Mouse (Mus musculus) neural tube, embryonic 13.5 days (tissue): ENCODE data around the gene Zkscan17. TPM values are rescaled to one million over a fixed set of nuclear protein-coding genes. Genes with fewer than 3 reads are reported as not detected.

ENCODE experiments used
- ATAC-seq: fragments of 200-750 bp; cut with Nextera tagmentation; 2 replicates; pipeline ENCODE4 v1.8.0; 2017; ENCODE audit warnings: low read depth, mild to moderate bottlenecking, moderate TSS enrichment, moderate library complexity
- H3K27ac ChIP-seq: fragments of 300-500 bp; sonication (generic); replicated peaks from 2 replicates; pipeline ENCODE4 v1.5.1; 2015; ENCODE audit warnings: moderate library complexity, mild to moderate bottlenecking, inconsistent platforms
- H3K27me3 ChIP-seq: fragments of 300-500 bp; sonication (generic); 2 replicates; pipeline ENCODE4 v1.6.1; 2015; ENCODE audit warnings: mild to moderate bottlenecking, inconsistent platforms
- H3K36me3 ChIP-seq: fragments of 300-500 bp; sonication (generic); 2 replicates; pipeline ENCODE4 v1.6.1; 2015; ENCODE audit warnings: mild to moderate bottlenecking, inconsistent platforms
- H3K4me1 ChIP-seq: fragments of 300-500 bp; sonication (generic); replicated peaks from 2 replicates; pipeline ENCODE4 v1.6.1; 2015; ENCODE audit warnings: inconsistent platforms
- H3K4me2 ChIP-seq: fragments of 300-500 bp; sonication (generic); 2 replicates; pipeline ENCODE4 v1.6.1; 2015; ENCODE audit warnings: inconsistent platforms, mild to moderate bottlenecking, moderate library complexity
- H3K4me3 ChIP-seq: fragments of 300-500 bp; sonication (generic); 2 replicates; pipeline ENCODE4 v1.5.1; 2015; ENCODE audit warnings: mild to moderate bottlenecking, inconsistent platforms
- H3K9ac ChIP-seq: fragments of 300-500 bp; sonication (generic); 2 replicates; pipeline ENCODE4 v1.6.1; 2015; ENCODE audit warnings: moderate library complexity, mild to moderate bottlenecking, inconsistent platforms
- H3K9me3 ChIP-seq: fragments of 300-500 bp; sonication (generic); 2 replicates; pipeline ENCODE4 v1.6.1; 2016; ENCODE audit warnings: inconsistent platforms
- WGBS: fragments of 180-500 bp; shearing (Covaris S2); methylation state at CpG from one replicate; pipeline ENCODE4 v1.1.7; 2015; 5-methylcytosine and 5-hydroxymethylcytosine counted together
- polyA plus RNA-seq: library from polyadenylated mRNA; unstranded; fragments of >200 nt; fragmentation: Nextera tagmentation; extraction: Ambion mirVana; gene quantifications from 2 replicates; pipeline ENCODE4 v1.2.1, GENCODE M21; 2015

Zkscan17 gene
- polyA plus RNA-seq, 1 experiment from 2014 or later, result 13.6 TPM

DNA sequence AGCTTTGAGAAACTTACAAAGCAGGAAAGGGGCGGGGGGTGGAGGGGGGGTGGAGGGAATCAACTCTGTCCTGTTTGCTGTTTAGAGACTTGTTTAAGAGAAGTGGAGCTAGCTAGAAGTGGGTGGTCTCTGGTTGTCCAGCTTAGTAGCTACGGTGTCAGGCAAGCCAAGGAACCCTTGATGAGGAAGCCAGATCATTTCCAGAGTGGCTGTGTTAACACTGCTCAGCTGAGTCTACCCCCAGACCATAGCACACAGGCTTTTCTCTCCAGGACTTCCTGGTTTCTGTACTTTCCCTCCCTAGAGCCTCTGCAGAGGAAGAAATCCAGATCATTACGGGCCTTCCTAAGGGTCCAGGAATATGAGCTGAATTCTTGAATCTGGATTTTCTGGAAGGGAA, 11.8 kb downstream of the Zkscan17 start:
- Histone ChIP-seq H3K36me3 (peaks cover 16% of the 10 kb centered on the region), H3K4me1 (0 out of 2 replicates have a peak, but pooled peaks cover 7% of the 10 kb centered on the region), H3K9me3 (no peaks in the 10 kb centered on the region), H3K27ac (no peak overlapping the region), H3K9ac (no peak overlapping the region), H3K27me3 (no peaks in the 10 kb centered on the region), H3K4me3 (no peak overlapping the region), H3K4me2 (no peak overlapping the region)
- no peak for ATAC-seq
- WGBS, result 78% methylated on average over 3 of the region's 3 CpGs

DNA sequence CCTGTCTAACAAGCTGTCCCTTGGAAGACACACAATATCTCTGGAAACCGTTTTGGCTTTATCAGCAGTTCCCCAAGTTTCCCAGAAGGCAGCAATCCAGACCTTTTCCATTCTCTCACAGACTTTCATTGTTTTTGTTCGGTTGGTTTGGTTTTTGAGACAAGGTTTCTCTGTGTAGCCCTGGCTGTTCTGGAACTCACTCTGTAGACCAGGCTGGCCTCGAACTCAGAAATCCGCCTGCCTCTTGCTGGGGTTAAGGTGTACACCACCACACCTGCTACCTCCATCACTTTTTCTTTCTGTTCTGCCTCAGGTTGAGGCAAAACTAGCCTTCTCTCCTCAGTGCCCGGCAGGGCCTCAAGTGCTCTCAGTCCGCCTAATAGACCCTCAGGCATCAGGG, 12.2 kb downstream of the Zkscan17 start:
- Histone ChIP-seq H3K9ac (no peak overlapping the region), H3K4me3 (no peak overlapping the region), H3K4me1 (0 out of 2 replicates have a peak, but pooled peaks cover 3% of the 10 kb centered on the region), H3K27ac (no peak overlapping the region), H3K9me3 (no peaks in the 10 kb centered on the region), H3K36me3 (peaks cover 20% of the 10 kb centered on the region), H3K27me3 (no peaks in the 10 kb centered on the region), H3K4me2 (no peak overlapping the region)
- ATAC-seq, result no peak
- 70% methylated on average over 6 of the region's 6 CpGs for WGBS

GRCm38 (mm10) chr11:59513556-59513955, 13.0 kb downstream of the Zkscan17 start:
- Histone ChIP-seq H3K4me2 (no peak overlapping the region), H3K4me1 (0 out of 2 replicates have a peak, but pooled peaks cover 4% of the 10 kb centered on the region), H3K27ac (no peak overlapping the region), H3K36me3 (peaks cover 20% of the 10 kb centered on the region), H3K9me3 (no peaks in the 10 kb centered on the region), H3K27me3 (no peaks in the 10 kb centered on the region), H3K4me3 (no peak overlapping the region), H3K9ac (no peak overlapping the region)
- WGBS, result 88% methylated on average over 3 of the region's 3 CpGs
- ATAC-seq, result no peak; the same call in 1 of the 2 replicates

- H3K27ac ChIP-seq, result no peak overlapping the region
- no peaks in the 10 kb centered on the region for H3K27me3 ChIP-seq
- no peaks in the 10 kb centered on the region for H3K9me3 ChIP-seq
- ATAC-seq, result no peak
- peaks cover 20% of the 10 kb centered on the region for H3K36me3 ChIP-seq
- WGBS, result 94% methylated on average over 10 of the region's 10 CpGs
- H3K4me1 ChIP-seq, result peaks cover 9% of the 10 kb centered on the region
- no peak overlapping the region for H3K4me2 ChIP-seq
- H3K9ac ChIP-seq, result no peak overlapping the region
- no peak overlapping the region for H3K4me3 ChIP-seq
Observed at GRCm38 (mm10) chr11:59512733-59513132, 13.8 kb downstream of the Zkscan17 start.

GRCm38 (mm10) chr11:59511558-59511957, 15.0 kb downstream of the Zkscan17 start:
- 24% methylated on average over 1 of the region's 1 CpGs for WGBS

GRCm38 (mm10) chr11:59506713-59507074, 19.9 kb downstream of the Zkscan17 start:
- no peaks in the 10 kb centered on the region for H3K27me3 ChIP-seq
- H3K4me3 ChIP-seq, result peak overlapping the region; percentile 52
- peak; percentile 55 for ATAC-seq
- peaks cover 29% of the 10 kb centered on the region for H3K4me1 ChIP-seq
- H3K36me3 ChIP-seq, result peaks cover 46% of the 10 kb centered on the region
- H3K4me2 ChIP-seq, result peak overlapping the region; percentile 90
- peak overlapping the region; percentile 82 for H3K9ac ChIP-seq
- 0% methylated on average over 14 of the region's 14 CpGs for WGBS
- peak overlapping the region; percentile 94 for H3K27ac ChIP-seq
- H3K9me3 ChIP-seq, result no peaks in the 10 kb centered on the region

More at GRCm38 (mm10) chr11:59511558-59511957, 15.0 kb downstream of the Zkscan17 start:
- H3K36me3 ChIP-seq, result peaks cover 20% of the 10 kb centered on the region
- H3K4me1 ChIP-seq, result peaks cover 20% of the 10 kb centered on the region
- ATAC-seq, result no peak
- no peaks in the 10 kb centered on the region for H3K27me3 ChIP-seq
- H3K9me3 ChIP-seq, result no peaks in the 10 kb centered on the region
- no peak overlapping the region for H3K9ac ChIP-seq
- H3K4me2 ChIP-seq, result no peak overlapping the region
- H3K27ac ChIP-seq, result no peak overlapping the region
- no peak overlapping the region for H3K4me3 ChIP-seq

- Histone ChIP-seq H3K27me3 (no peaks in the 10 kb centered on the region), H3K36me3 (peaks cover 46% of the 10 kb centered on the region), H3K4me3 (peak overlapping the region; percentile 52), H3K4me2 (peak overlapping the region; percentile 90), H3K27ac (peak overlapping the region; percentile 94), H3K4me1 (peaks cover 29% of the 10 kb centered on the region), H3K9me3 (no peaks in the 10 kb centered on the region), H3K9ac (peak overlapping the region; percentile 82)
- peak; percentile 88 for ATAC-seq
- under 1% methylated on average over 61 of the region's 71 CpGs for WGBS
Observed at GRCm38 (mm10) chr11:59505839-59506712, 20.5 kb downstream of the Zkscan17 start.

DNA sequence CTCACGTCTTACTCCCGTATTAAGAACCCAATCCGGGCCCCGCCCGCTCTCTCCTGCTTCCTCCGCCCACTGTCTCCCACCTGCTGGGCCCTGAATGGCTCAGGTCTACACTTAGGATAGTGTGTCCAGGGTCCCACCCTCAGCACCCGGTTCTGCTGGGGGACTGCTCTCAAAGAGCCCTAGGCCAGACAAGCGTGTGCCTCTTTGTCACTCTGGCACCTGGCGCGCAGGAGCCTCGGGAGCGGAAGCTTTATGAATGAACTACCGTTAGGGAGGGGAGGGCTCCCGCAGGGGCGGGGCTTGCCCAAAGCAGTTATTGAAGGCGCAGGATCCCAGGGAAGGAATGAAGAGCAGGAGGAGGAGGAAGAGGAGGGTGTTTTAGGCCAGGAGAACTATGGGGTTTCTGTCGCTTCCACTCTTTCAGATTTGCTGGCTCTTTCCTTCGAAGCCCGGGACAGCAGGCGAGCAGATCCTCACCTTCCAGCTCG, 21.2 kb downstream of the Zkscan17 start:
- H3K4me1 ChIP-seq, result peaks cover 29% of the 10 kb centered on the region
- H3K9me3 ChIP-seq, result no peaks in the 10 kb centered on the region
- H3K27me3 ChIP-seq, result no peaks in the 10 kb centered on the region
- peak overlapping the region; percentile 90 for H3K4me2 ChIP-seq
- H3K36me3 ChIP-seq, result peaks cover 46% of the 10 kb centered on the region
- peak overlapping the region; percentile 82 for H3K9ac ChIP-seq
- peak overlapping the region; percentile 94 for H3K27ac ChIP-seq
- H3K4me3 ChIP-seq, result peak overlapping the region; percentile 52
- ATAC-seq, result peak; percentile 57
- under 1% methylated on average over 21 of the region's 21 CpGs for WGBS

- 91% methylated on average over 5 of the region's 5 CpGs for WGBS
Observed at GRCm38 (mm10) chr11:59501978-59502700, 24.4 kb downstream of the Zkscan17 start.

DNA sequence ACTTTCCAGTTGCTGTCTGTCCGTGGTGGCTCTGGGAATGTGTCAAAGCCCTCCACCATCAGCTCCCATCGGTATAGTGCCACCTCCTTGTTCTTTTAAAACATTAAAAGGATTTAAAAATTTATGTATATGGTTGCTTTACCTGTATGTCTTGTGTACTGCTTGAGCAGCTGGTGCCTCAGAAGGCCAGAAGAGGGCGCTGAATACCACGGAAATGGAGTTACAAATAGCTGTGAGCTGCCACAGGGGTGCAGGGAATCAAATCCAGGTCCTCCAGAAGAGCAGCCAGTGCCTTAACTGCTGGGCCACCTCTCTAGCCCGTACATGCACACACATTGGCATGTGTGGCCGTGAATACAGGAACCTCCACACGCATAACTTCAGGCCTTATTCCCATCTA, 28.8 kb downstream of the Zkscan17 start:
- H3K4me2 ChIP-seq, result no peak overlapping the region
- H3K4me3 ChIP-seq, result no peak overlapping the region
- H3K27ac ChIP-seq, result no peak overlapping the region
- H3K9me3 ChIP-seq, result 0 out of 2 replicates have a peak, but pooled peaks cover 3% of the 10 kb centered on the region
- 94% methylated on average over 7 of the region's 7 CpGs for WGBS
- no peak overlapping the region for H3K9ac ChIP-seq
- ATAC-seq, result no peak
- H3K27me3 ChIP-seq, result no peaks in the 10 kb centered on the region
- peaks cover 99% of the 10 kb centered on the region for H3K36me3 ChIP-seq
- H3K4me1 ChIP-seq, result no peaks in the 10 kb centered on the region; the same call in 1 of the 2 replicates

More at GRCm38 (mm10) chr11:59501978-59502700, 24.4 kb downstream of the Zkscan17 start:
- ATAC-seq, result no peak
- no peak overlapping the region for H3K4me3 ChIP-seq
- no peak overlapping the region for H3K4me2 ChIP-seq
- no peaks in the 10 kb centered on the region for H3K27me3 ChIP-seq
- H3K27ac ChIP-seq, result no peak overlapping the region
- H3K9ac ChIP-seq, result no peak overlapping the region
- 0 out of 2 replicates have a peak, but pooled peaks cover 3% of the 10 kb centered on the region for H3K9me3 ChIP-seq
- peaks cover 71% of the 10 kb centered on the region for H3K36me3 ChIP-seq
- peaks cover 15% of the 10 kb centered on the region for H3K4me1 ChIP-seq

DNA sequence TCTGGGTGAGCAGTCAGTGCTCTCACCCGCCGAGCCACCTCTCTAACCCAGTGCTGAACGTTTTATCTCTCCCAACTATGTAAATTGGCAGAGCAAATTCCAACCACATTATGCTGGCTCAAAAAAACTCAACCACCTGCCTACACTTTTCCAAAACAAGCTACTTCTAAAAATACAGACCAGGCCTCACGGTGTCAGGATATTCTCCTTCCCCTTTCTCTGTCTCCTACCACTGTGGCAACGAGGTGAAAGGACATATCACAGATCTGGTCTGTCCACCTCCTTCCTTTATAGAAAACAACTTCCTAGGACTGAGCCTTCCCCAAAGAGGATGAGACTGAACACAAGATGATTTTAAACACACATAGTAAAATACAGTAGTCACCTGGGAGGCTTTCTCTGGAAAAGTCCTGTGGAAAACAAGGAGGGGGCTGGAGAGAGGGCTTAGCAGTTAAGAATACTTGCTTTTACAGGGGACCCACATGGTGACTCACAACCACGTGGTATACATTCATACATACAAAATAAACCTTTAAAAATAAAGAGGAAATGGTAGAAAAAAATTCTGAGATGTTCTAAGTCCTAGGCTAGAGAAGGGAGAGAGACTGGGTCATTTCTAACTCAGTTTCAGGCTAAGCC, 29.8 kb downstream of the Zkscan17 start:
- Histone ChIP-seq H3K9ac (no peak overlapping the region), H3K27ac (no peak overlapping the region), H3K36me3 (peaks cover 99% of the 10 kb centered on the region), H3K27me3 (no peaks in the 10 kb centered on the region), H3K4me2 (no peak overlapping the region), H3K9me3 (0 out of 2 replicates have a peak, but pooled peaks cover 3% of the 10 kb centered on the region), H3K4me1 (no peaks in the 10 kb centered on the region), H3K4me3 (no peak overlapping the region)
- ATAC-seq, result no peak
- WGBS, result 91% methylated on average over 6 of the region's 6 CpGs
